In genomic region chr17:34627093-34627942, GRCm38 (mm10) we compare ENCODE assay signal across 8 mouse cellular contexts. TPM values are rescaled to one million over a fixed set of nuclear protein-coding genes. Genes with fewer than 3 reads are reported as not detected.
DNase-seq lines count a peak whose midpoint lies in the region; ATAC-seq and TF ChIP-seq lines count a peak whose summit lies in the region.

No protein-coding gene starts in this region.

- no peak; the same call in 1 of the 2 replicates for TF ChIP-seq CTCF in lung, postnatal 0 days (IDR thresholded peaks at IDR 0.05)

- peaks cover 66% of the 10 kb centered on the region for H3K4me1 ChIP-seq in hindbrain, embryonic 10.5 days (replicated peaks)
- peaks cover 21% of the 10 kb centered on the region; the same call in 1 of the 2 replicates for H3K4me1 ChIP-seq in lung, postnatal 0 days (ENCODE audit: insufficient read depth, low read depth, low read length)

- under 1% methylated on average over 45 of the region's 45 CpGs for WGBS in hindbrain, embryonic 10.5 days
- under 1% methylated on average over 32 of the region's 45 CpGs for WGBS in lung, postnatal 0 days

- peak overlapping the region; percentile 62 for H3K4me2 ChIP-seq in lung, postnatal 0 days (replicated peaks; ENCODE audit: low read depth, low read length)

- H3K9ac ChIP-seq in lung, postnatal 0 days (replicated peaks; ENCODE audit: low read depth) = peak overlapping the region; percentile 62

- H3K36me3 ChIP-seq in hindbrain, embryonic 10.5 days = peaks cover 19% of the 10 kb centered on the region
- H3K36me3 ChIP-seq in lung, postnatal 0 days (ENCODE audit: insufficient read depth, low read length) = no peaks in the 10 kb centered on the region; the same call in 1 of the 2 replicates

- peak; percentile 86 for ATAC-seq in lung, postnatal 0 days

- TF ChIP-seq EP300 in lung, postnatal 0 days (IDR thresholded peaks at IDR 0.05) = no peak

- peak; percentile 90 for DNase-seq in Muller cell, postnatal 12 days (ENCODE audit: inconsistent ontology term)
- DNase-seq in cerebellum, postnatal 10 days = peak; percentile 93 to 95
- DNase-seq in frontal cortex, adult 2 months (ENCODE audit: extremely low spot score in 1 of 2, low spot score in 1 of 2) = peak; percentile 82 to 93
- DNase-seq in hindbrain, embryonic 10.5 days (ENCODE audit: low spot score) = peak; percentile 93
- DNase-seq in layer of hippocampus, adult 9-11 months = peak; percentile 92
- peak; percentile 94 for DNase-seq in lung, postnatal 0 days (ENCODE audit: low spot score)
- peak; percentile 64 for DNase-seq in ovary, postnatal 10 days (ENCODE audit: low spot score)
- DNase-seq in thymus, postnatal 10 days (ENCODE audit: low spot score in 2 of 2) = peak; percentile 71 to 79

- peak overlapping the region; percentile 83 for H3K4me3 ChIP-seq in hindbrain, embryonic 10.5 days
- peak overlapping the region; percentile 60 for H3K4me3 ChIP-seq in lung, postnatal 0 days (ENCODE audit: low read depth, low read length)

- peak overlapping the region; percentile 92 for H3K27ac ChIP-seq in hindbrain, embryonic 10.5 days
- H3K27ac ChIP-seq in lung, postnatal 0 days (ENCODE audit: low read length) = peak overlapping the region; percentile 90

- H3K27me3 ChIP-seq in hindbrain, embryonic 10.5 days (ENCODE audit: insufficient read depth, poor library complexity, severe bottlenecking) = peaks cover 41% of the 10 kb centered on the region
- H3K27me3 ChIP-seq in lung, postnatal 0 days (replicated peaks; ENCODE audit: insufficient read depth, low read length) = peaks cover 23% of the 10 kb centered on the region

- no peaks in the 10 kb centered on the region for H3K9me3 ChIP-seq in hindbrain, embryonic 10.5 days
- H3K9me3 ChIP-seq in lung, postnatal 0 days (ENCODE audit: low read length) = no peaks in the 10 kb centered on the region

RNA-seq across cellular contexts. Expression of gene Ppt2, which starts 1.0 kb away (rescaled TPM):
- 41.9 and 43.0 TPM in 2 replicates for polyA plus RNA-seq in frontal cortex, adult 2 months (2012; rRNA removed)
- polyA plus RNA-seq in hindbrain, embryonic 10.5 days (2016; fragmentation: Nextera tagmentation; extraction: Ambion mirVana) = 22.7 and 28.7 TPM in 2 replicates
- 22.4 and 24.9 TPM in 2 replicates for polyA plus RNA-seq in lung, postnatal 0 days (2015; fragmentation: Nextera tagmentation; extraction: Ambion mirVana)

RNA-seq across cellular contexts. Expression of gene Prrt1, which starts 2.0 kb away (rescaled TPM):
- polyA plus RNA-seq in frontal cortex, adult 2 months (2012; rRNA removed) = 150 and 179 TPM in 2 replicates
- polyA plus RNA-seq in hindbrain, embryonic 10.5 days (2016; fragmentation: Nextera tagmentation; extraction: Ambion mirVana) = 0.58 and 1.4 TPM in 2 replicates
- 0.27 and 0.29 TPM in 2 replicates for polyA plus RNA-seq in lung, postnatal 0 days (2015; fragmentation: Nextera tagmentation; extraction: Ambion mirVana)

RNA-seq across cellular contexts. Expression of gene Egfl8, which starts 11.5 kb away (rescaled TPM):
- 9.7 and 10.5 TPM in 2 replicates for polyA plus RNA-seq in frontal cortex, adult 2 months (2012; rRNA removed)
- 6.0 and 6.1 TPM in 2 replicates for polyA plus RNA-seq in hindbrain, embryonic 10.5 days (2016; fragmentation: Nextera tagmentation; extraction: Ambion mirVana)
- 4.4 and 5.2 TPM in 2 replicates for polyA plus RNA-seq in lung, postnatal 0 days (2015; fragmentation: Nextera tagmentation; extraction: Ambion mirVana)

RNA-seq across cellular contexts. Expression of gene Fkbpl, which starts 17.2 kb away (rescaled TPM):
- 6.7 and 7.9 TPM in 2 replicates for polyA plus RNA-seq in frontal cortex, adult 2 months (2012; rRNA removed)
- polyA plus RNA-seq in hindbrain, embryonic 10.5 days (2016; fragmentation: Nextera tagmentation; extraction: Ambion mirVana) = 19.4 and 19.6 TPM in 2 replicates
- 12.2 and 14.5 TPM in 2 replicates for polyA plus RNA-seq in lung, postnatal 0 days (2015; fragmentation: Nextera tagmentation; extraction: Ambion mirVana)

RNA-seq across cellular contexts. Expression of gene Atf6b, which starts 19.6 kb away (rescaled TPM):
- polyA plus RNA-seq in frontal cortex, adult 2 months (2012; rRNA removed) = 57.7 and 59.6 TPM in 2 replicates
- polyA plus RNA-seq in hindbrain, embryonic 10.5 days (2016; fragmentation: Nextera tagmentation; extraction: Ambion mirVana) = 111 and 118 TPM in 2 replicates
- 42.5 and 47.3 TPM in 2 replicates for polyA plus RNA-seq in lung, postnatal 0 days (2015; fragmentation: Nextera tagmentation; extraction: Ambion mirVana)

Comparison
In these comparisons a context has a peak if more than half of its experiments do, and no peak if none do; other contexts are left out.
1. Peak in every context shown above with its lines: DNase-seq, ATAC-seq, H3K4me3 ChIP-seq and H3K27ac ChIP-seq.
2. RNA of gene Prrt1, which starts 2.0 kb away (polyA plus RNA-seq): 150 to 179 TPM in frontal cortex, adult 2 months; 0.58 to 1.4 TPM in hindbrain, embryonic 10.5 days and 0.27 to 0.29 TPM in lung, postnatal 0 days; every median in the first group is over 10 times any median in the second.